Mouse (Mus musculus): Measurements from ENCODE around the gene Cdyl. TPM values are rescaled to one million over a fixed set of nuclear protein-coding genes. Genes with fewer than 3 reads are reported as not detected.

Gene Cdyl
- polyA plus RNA-seq, 1 experiment from 2014 or later: 3.4 TPM

DNA sequence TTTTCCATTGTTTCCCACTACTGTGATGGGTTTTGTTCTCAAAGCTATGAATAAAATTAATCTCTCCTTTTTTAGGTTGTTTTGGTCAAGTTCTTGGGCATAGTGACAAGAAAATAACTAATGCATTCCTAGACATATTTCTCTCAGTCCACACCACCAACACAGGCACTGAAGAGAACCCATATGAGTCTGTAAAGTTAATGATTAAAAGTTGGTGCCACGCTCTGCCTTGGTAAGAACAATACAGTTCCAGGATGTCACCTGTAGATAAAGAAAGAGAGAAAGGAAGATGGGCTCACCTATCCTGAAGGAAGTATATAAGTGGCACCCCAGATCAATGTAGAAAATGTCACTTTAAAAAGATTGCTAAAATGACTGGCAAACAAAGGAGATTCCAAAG lies 32.3 kb upstream of the Cdyl start:
- WGBS: 80% methylated on average over 1 of the region's 1 CpGs
- no peak overlapping the region for H3K27ac ChIP-seq (ENCODE audit: low read length)
- no peak overlapping the region for H3K4me3 ChIP-seq (ENCODE audit: low read depth, low read length)
- no peaks in the 10 kb centered on the region for H3K27me3 ChIP-seq (ENCODE audit: control insufficient read depth, insufficient read depth, low read depth, low read length)
- no peaks in the 10 kb centered on the region for H3K9me3 ChIP-seq (replicated peaks; ENCODE audit: control insufficient read depth, low read length, poor library complexity, severe bottlenecking)
- H3K4me1 ChIP-seq (ENCODE audit: control insufficient read depth, insufficient read depth, low read length): no peaks in the 10 kb centered on the region
- no peaks in the 10 kb centered on the region for H3K36me3 ChIP-seq (ENCODE audit: control insufficient read depth, insufficient read depth, low read length)
- H3K9ac ChIP-seq (ENCODE audit: low read depth, low read length): no peak overlapping the region
- ATAC-seq: no peak
- H3K4me2 ChIP-seq (ENCODE audit: low read length): no peak overlapping the region

GRCm38 (mm10) chr13:35647132-35647823 lies 12.4 kb upstream of the Cdyl start:
- H3K27ac ChIP-seq (ENCODE audit: low read length): no peak overlapping the region
- 78% methylated on average over 1 of the region's 1 CpGs for WGBS
- no peak for ATAC-seq
- H3K9me3 ChIP-seq (replicated peaks; ENCODE audit: control insufficient read depth, low read length, poor library complexity, severe bottlenecking): no peaks in the 10 kb centered on the region; the same call in 1 of the 2 replicates
- H3K4me2 ChIP-seq (ENCODE audit: low read length): no peak overlapping the region
- H3K4me3 ChIP-seq (ENCODE audit: low read depth, low read length): no peak overlapping the region
- H3K36me3 ChIP-seq (ENCODE audit: control insufficient read depth, insufficient read depth, low read length): no peaks in the 10 kb centered on the region
- H3K9ac ChIP-seq (ENCODE audit: low read depth, low read length): no peak overlapping the region
- no peaks in the 10 kb centered on the region for H3K27me3 ChIP-seq (ENCODE audit: control insufficient read depth, insufficient read depth, low read depth, low read length)
- H3K4me1 ChIP-seq (ENCODE audit: control insufficient read depth, insufficient read depth, low read length): no peaks in the 10 kb centered on the region

DNA sequence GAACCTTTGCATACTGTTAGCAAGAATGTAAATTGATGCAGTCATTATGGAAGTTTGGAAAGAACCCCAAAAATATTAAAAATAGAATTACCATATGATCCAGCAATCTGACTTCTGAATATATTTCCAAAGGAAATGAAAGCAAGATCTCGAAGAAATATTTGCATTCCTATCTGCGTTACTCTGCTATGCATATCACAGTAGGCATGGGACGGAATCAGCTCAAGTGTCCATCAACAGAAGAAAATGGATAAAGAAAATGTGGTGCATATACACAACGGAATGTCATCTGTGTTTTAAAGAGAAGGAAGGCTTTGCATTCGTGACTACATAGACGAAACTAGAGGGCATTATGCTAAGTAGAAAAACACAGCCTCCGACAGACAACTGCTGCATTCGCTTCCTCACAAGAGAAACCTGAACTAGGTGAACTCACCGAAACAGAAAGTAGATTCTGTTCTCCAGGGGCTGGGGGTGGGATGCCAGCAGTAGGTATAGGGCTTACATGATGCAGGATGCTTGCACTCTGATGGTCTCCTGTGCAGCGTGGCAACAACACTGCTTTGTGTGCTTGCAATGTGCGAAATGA lies 9.3 kb upstream of the Cdyl start:
- Histone ChIP-seq H3K9ac (ENCODE audit: low read depth, low read length) (no peak overlapping the region), H3K4me1 (ENCODE audit: control insufficient read depth, insufficient read depth, low read length) (no peaks in the 10 kb centered on the region), H3K27me3 (ENCODE audit: control insufficient read depth, insufficient read depth, low read depth, low read length) (no peaks in the 10 kb centered on the region), H3K9me3 (replicated peaks; ENCODE audit: control insufficient read depth, low read length, poor library complexity, severe bottlenecking) (no peaks in the 10 kb centered on the region; the same call in 1 of the 2 replicates), H3K4me2 (ENCODE audit: low read length) (no peak overlapping the region), H3K27ac (ENCODE audit: low read length) (no peak overlapping the region), H3K36me3 (ENCODE audit: control insufficient read depth, insufficient read depth, low read length) (no peaks in the 10 kb centered on the region), H3K4me3 (ENCODE audit: low read depth, low read length) (no peak overlapping the region)
- WGBS: 87% methylated on average over 11 of the region's 11 CpGs
- ATAC-seq: no peak

DNA sequence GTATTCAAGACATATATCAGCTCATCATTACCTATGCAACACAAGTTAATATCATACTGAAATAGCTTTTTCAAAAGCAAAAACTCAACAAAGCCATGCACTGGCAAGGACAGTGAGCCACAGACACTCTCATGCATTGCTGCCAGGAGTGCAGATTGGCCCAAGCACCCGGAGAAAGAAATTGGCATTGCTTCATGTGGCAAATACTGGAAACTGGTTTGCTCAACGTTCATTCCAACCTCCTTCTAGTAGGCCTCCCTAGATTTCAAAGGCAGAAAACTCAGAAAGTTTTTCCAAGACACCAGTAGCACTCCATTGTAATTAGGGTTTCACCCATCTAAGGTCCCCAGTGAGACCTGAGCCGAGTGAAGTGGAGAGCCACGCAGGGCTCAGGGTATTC lies 6.8 kb upstream of the Cdyl start:
- Histone ChIP-seq H3K9ac (ENCODE audit: low read depth, low read length) (no peak overlapping the region), H3K9me3 (replicated peaks; ENCODE audit: control insufficient read depth, low read length, poor library complexity, severe bottlenecking) (no peaks in the 10 kb centered on the region), H3K27ac (ENCODE audit: low read length) (no peak overlapping the region), H3K4me1 (ENCODE audit: control insufficient read depth, insufficient read depth, low read length) (no peaks in the 10 kb centered on the region), H3K36me3 (ENCODE audit: control insufficient read depth, insufficient read depth, low read length) (no peaks in the 10 kb centered on the region), H3K4me3 (ENCODE audit: low read depth, low read length) (no peak overlapping the region), H3K27me3 (ENCODE audit: control insufficient read depth, insufficient read depth, low read depth, low read length) (no peaks in the 10 kb centered on the region), H3K4me2 (ENCODE audit: low read length) (no peak overlapping the region)
- 83% methylated on average over 4 of the region's 4 CpGs for WGBS
- no peak for ATAC-seq

- Histone ChIP-seq H3K27ac (ENCODE audit: low read length) (no peak overlapping the region), H3K27me3 (ENCODE audit: control insufficient read depth, insufficient read depth, low read depth, low read length) (no peaks in the 10 kb centered on the region), H3K4me2 (ENCODE audit: low read length) (no peak overlapping the region), H3K36me3 (ENCODE audit: control insufficient read depth, insufficient read depth, low read length) (no peaks in the 10 kb centered on the region), H3K4me1 (ENCODE audit: control insufficient read depth, insufficient read depth, low read length) (no peaks in the 10 kb centered on the region), H3K4me3 (ENCODE audit: low read depth, low read length) (no peak overlapping the region), H3K9me3 (replicated peaks; ENCODE audit: control insufficient read depth, low read length, poor library complexity, severe bottlenecking) (no peaks in the 10 kb centered on the region), H3K9ac (ENCODE audit: low read depth, low read length) (no peak overlapping the region)
- WGBS: 92% methylated on average over 2 of the region's 2 CpGs
- no peak for ATAC-seq
These were observed 2.8 kb upstream of the Cdyl start for GRCm38 (mm10) chr13:35656853-35657252.

DNA sequence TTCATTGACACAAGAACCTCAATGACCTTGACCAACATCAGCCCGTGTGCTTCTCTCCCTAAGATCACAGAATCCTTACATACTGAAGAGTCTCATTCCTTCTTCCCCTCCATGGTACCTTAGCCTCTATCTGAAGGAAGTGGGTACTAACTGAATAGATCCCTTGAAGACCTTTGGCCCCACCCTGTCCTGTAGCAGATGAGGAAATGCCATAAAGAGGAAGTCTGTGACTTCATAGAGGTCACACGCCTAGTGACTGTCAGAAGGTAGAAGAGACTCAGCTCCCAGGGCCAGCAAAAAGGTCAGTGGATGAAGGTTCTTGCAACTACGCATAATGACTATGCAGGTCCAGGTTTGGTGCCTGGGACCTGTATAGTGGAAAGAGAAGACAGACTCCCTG lies 5.8 kb downstream of the Cdyl start:
- Histone ChIP-seq H3K9me3 (replicated peaks; ENCODE audit: control insufficient read depth, low read length, poor library complexity, severe bottlenecking) (no peaks in the 10 kb centered on the region), H3K9ac (ENCODE audit: low read depth, low read length) (no peak overlapping the region), H3K27ac (ENCODE audit: low read length) (no peak overlapping the region), H3K27me3 (ENCODE audit: control insufficient read depth, insufficient read depth, low read depth, low read length) (no peaks in the 10 kb centered on the region), H3K4me1 (ENCODE audit: control insufficient read depth, insufficient read depth, low read length) (no peaks in the 10 kb centered on the region), H3K36me3 (ENCODE audit: control insufficient read depth, insufficient read depth, low read length) (no peaks in the 10 kb centered on the region), H3K4me3 (ENCODE audit: low read depth, low read length) (no peak overlapping the region), H3K4me2 (ENCODE audit: low read length) (no peak overlapping the region)
- WGBS: 91% methylated on average over 3 of the region's 3 CpGs
- no peak for ATAC-seq

DNA sequence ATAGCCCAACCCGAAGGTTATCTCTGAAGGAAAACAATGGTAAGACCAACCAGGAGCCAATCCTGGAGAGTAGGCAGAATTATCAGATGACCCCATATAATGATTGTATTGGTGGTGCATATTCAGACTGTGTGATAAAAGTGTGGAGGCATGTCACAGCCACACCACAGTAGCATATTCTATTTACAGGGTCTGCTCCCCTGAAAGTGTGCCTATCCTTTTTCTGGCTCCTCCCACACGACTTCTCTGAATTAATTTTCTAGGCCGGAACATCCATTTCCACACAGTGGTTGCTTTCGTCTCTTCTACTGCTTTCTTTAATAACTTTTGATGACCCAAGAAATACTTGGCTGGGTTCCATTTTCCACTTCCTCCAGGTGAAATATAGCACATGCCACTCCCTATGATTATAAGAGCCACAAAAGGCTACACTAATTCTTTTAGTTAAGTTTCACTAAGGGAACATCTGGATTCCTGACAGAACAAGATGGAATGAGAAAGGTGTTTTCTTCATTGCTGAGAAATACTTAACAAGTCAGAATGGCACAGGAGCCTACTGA lies 10.4 kb downstream of the Cdyl start:
- ATAC-seq: no peak
- no peak overlapping the region for H3K27ac ChIP-seq (ENCODE audit: low read length)
- no peak overlapping the region for H3K9ac ChIP-seq (ENCODE audit: low read depth, low read length)
- WGBS: 86% methylated on average over 4 of the region's 4 CpGs
- H3K4me2 ChIP-seq (ENCODE audit: low read length): no peak overlapping the region
- H3K36me3 ChIP-seq (ENCODE audit: control insufficient read depth, insufficient read depth, low read length): no peaks in the 10 kb centered on the region
- no peaks in the 10 kb centered on the region for H3K9me3 ChIP-seq (replicated peaks; ENCODE audit: control insufficient read depth, low read length, poor library complexity, severe bottlenecking)
- H3K4me3 ChIP-seq (ENCODE audit: low read depth, low read length): no peak overlapping the region
- no peaks in the 10 kb centered on the region for H3K4me1 ChIP-seq (ENCODE audit: control insufficient read depth, insufficient read depth, low read length)
- no peaks in the 10 kb centered on the region for H3K27me3 ChIP-seq (ENCODE audit: control insufficient read depth, insufficient read depth, low read depth, low read length)

DNA sequence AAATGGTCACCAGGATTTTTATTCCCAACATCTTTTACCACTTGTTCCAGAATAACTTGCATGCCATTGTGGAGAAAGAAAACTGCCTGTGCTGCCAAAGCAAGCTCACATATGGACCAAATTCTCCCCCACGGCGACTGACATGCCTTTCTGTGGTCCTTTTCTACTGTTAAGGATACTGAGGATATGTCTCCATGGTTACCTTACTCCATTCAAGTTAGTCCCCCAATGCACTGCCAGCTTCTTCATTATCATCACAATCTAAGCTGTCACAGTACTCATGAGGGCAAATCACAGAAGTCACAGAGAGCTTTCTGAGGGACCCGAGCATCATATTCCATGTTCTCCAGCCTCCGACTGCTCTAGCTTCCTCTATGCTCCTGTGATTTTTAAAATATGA lies 11.2 kb downstream of the Cdyl start:
- Histone ChIP-seq H3K27me3 (ENCODE audit: control insufficient read depth, insufficient read depth, low read depth, low read length) (no peaks in the 10 kb centered on the region), H3K9me3 (replicated peaks; ENCODE audit: control insufficient read depth, low read length, poor library complexity, severe bottlenecking) (no peaks in the 10 kb centered on the region), H3K4me3 (ENCODE audit: low read depth, low read length) (no peak overlapping the region), H3K4me1 (ENCODE audit: control insufficient read depth, insufficient read depth, low read length) (no peaks in the 10 kb centered on the region), H3K27ac (ENCODE audit: low read length) (no peak overlapping the region), H3K4me2 (ENCODE audit: low read length) (no peak overlapping the region), H3K36me3 (ENCODE audit: control insufficient read depth, insufficient read depth, low read length) (no peaks in the 10 kb centered on the region), H3K9ac (ENCODE audit: low read depth, low read length) (no peak overlapping the region)
- no peak for ATAC-seq
- WGBS: 23% methylated on average over 4 of the region's 4 CpGs

DNA sequence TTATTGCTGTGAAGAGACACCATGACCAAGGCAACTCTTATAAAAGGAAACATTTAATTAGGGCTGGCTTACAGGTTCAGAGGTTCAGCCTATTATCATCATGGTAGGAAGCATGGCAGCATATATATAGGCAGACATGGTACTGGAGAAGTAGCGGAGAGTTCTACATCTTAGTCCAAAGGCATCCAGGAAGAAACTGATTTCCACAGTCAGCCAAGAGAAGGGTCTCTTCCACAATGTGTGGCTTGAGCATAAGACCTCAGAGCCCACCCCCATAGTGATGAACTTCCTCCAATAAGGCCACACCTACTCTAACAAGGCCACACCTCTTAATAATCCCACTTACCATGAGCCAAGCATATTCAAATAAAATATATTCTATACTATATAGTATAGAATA lies 17.3 kb downstream of the Cdyl start:
- Histone ChIP-seq H3K9ac (ENCODE audit: low read depth, low read length) (no peak overlapping the region), H3K36me3 (ENCODE audit: control insufficient read depth, insufficient read depth, low read length) (no peaks in the 10 kb centered on the region), H3K27me3 (ENCODE audit: control insufficient read depth, insufficient read depth, low read depth, low read length) (no peaks in the 10 kb centered on the region), H3K4me3 (ENCODE audit: low read depth, low read length) (no peak overlapping the region), H3K4me2 (ENCODE audit: low read length) (no peak overlapping the region), H3K4me1 (ENCODE audit: control insufficient read depth, insufficient read depth, low read length) (no peaks in the 10 kb centered on the region), H3K27ac (ENCODE audit: low read length) (no peak overlapping the region), H3K9me3 (replicated peaks; ENCODE audit: control insufficient read depth, low read length, poor library complexity, severe bottlenecking) (no peaks in the 10 kb centered on the region)
- WGBS: 97% methylated on average over 1 of the region's 1 CpGs
- no peak for ATAC-seq

Data from midbrain, embryonic 16.5 days (tissue).